ENCODE assay signal across 13 mouse cellular contexts in genomic region chr3:139947247-139947646, GRCm38 (mm10).
"Had no signal": no experiment of that assay in that cellular context is flagged by ENCODE, and none has a peak within 500 bp of the region (broad histone marks: within the 10 kb centered on the region; RNA-seq: fewer than 3 reads in every experiment).

No protein-coding gene starts in this region.

- ATAC-seq: midbrain, embryonic 15.5 days had no signal

- H3K27ac ChIP-seq: midbrain, embryonic 10.5 days; midbrain, embryonic 12.5 days; midbrain, embryonic 15.5 days; neural tube, embryonic 12.5 days; stomach, embryonic 15.5 days; stomach, postnatal 0 days had no signal

- H3K27me3 ChIP-seq: midbrain, embryonic 12.5 days; midbrain, embryonic 15.5 days; neural tube, embryonic 12.5 days; stomach, embryonic 15.5 days had no signal

- H3K4me3 ChIP-seq: midbrain, embryonic 10.5 days; midbrain, embryonic 12.5 days; midbrain, embryonic 15.5 days; neural tube, embryonic 12.5 days; stomach, embryonic 15.5 days had no signal

- H3K36me3 ChIP-seq: midbrain, embryonic 10.5 days; midbrain, embryonic 12.5 days; midbrain, embryonic 15.5 days; neural tube, embryonic 12.5 days; stomach, embryonic 15.5 days had no signal

- H3K9me3 ChIP-seq: midbrain, embryonic 10.5 days; midbrain, embryonic 12.5 days; midbrain, embryonic 15.5 days; neural tube, embryonic 12.5 days; stomach, embryonic 15.5 days had no signal

- H3K4me1 ChIP-seq: midbrain, embryonic 10.5 days; midbrain, embryonic 12.5 days; midbrain, embryonic 15.5 days; neural tube, embryonic 12.5 days; stomach, embryonic 15.5 days had no signal

- H3K4me2 ChIP-seq: lung, embryonic 14.5 days; midbrain, embryonic 12.5 days; midbrain, embryonic 15.5 days; neural tube, embryonic 12.5 days; stomach, embryonic 15.5 days had no signal

- H3K9ac ChIP-seq: lung, embryonic 14.5 days; midbrain, embryonic 12.5 days; midbrain, embryonic 15.5 days; neural tube, embryonic 12.5 days; stomach, embryonic 15.5 days had no signal

- DNase-seq: lung, adult 18-20 months; lung, embryonic 14.5 days; lung, postnatal 10 days; lung, postnatal 4 days; right cerebral cortex, postnatal 14 days; thymus, adult 2 months; thymus, postnatal 36 days had no signal
